Mouse (Mus musculus): ENCODE measurements around the gene Usp7. TPM values are rescaled to one million over a fixed set of nuclear protein-coding genes. Genes with fewer than 3 reads are reported as not detected.
A peak's percentile ranks its signal among the peaks of the same experiment; 100 is the strongest.

The Usp7 gene
- polyA plus RNA-seq, 1 experiment, result 29.8 TPM

DNA sequence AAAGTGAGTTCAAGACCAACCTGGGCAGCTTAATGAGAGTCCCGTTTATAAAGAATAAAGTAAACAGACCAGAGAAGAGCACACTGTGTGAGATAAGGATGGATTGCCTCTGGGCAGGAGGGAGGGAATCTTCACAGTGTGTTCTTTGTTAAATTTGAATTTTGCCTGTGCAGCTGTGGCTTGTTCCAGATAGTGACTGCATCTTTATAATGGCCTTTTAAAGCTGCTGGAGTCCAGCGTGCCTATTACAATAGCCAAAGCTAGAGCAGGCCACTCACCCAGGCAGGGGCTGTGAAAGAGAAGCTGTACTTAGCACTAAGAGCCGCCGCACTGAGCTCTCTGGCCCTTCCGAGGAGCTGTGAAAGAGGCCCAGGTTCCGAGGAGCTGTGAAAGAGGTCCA is 146.6 kb downstream of the Usp7 start:
- WGBS, result 73% methylated on average over 6 of the region's 6 CpGs
- no peak overlapping the region for H3K4me3 ChIP-seq (replicated peaks; ENCODE audit: extremely low read depth, low read depth, low read length)
- DNase-seq, result no peak
- H3K4me1 ChIP-seq (ENCODE audit: control insufficient read depth, insufficient read depth, low read length), result no peaks in the 10 kb centered on the region
- TF ChIP-seq CTCF (IDR thresholded peaks at IDR 0.05; ENCODE audit: insufficient read depth, low read length) (no peak), POLR2A (IDR thresholded peaks at IDR 0.05; ENCODE audit: borderline replicate concordance, extremely low read depth, low read depth, low read length) (no peak)

DNA sequence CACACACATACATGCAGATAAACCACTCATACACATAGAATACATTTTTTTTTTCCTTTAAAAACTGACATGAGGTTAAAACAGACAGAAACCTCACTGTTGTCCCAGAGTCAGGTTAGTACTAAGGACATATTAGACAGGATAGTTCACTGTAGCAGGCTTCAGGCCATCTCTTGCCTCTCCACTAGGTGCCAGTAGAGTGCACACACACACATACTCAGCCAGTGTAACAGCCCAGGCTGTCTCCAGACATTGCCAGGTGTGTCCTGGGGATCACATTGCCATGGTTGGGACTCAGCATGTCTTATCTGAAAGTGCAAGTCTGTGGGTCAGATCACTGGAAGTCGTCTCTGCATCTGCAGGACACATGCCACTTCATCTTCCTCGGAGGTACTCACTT is 148.3 kb downstream of the Usp7 start:
- no peak for DNase-seq
- peak; percentile 89 for TF ChIP-seq CTCF (IDR thresholded peaks at IDR 0.05; ENCODE audit: insufficient read depth, low read length)
- TF ChIP-seq POLR2A (IDR thresholded peaks at IDR 0.05; ENCODE audit: borderline replicate concordance, extremely low read depth, low read depth, low read length), result no peak
- 75% methylated on average over 2 of the region's 2 CpGs for WGBS
- no peaks in the 10 kb centered on the region for H3K4me1 ChIP-seq (ENCODE audit: control insufficient read depth, insufficient read depth, low read length)
- no peak overlapping the region for H3K4me3 ChIP-seq (replicated peaks; ENCODE audit: extremely low read depth, low read depth, low read length)

Other genes with a start within 250 kb of the Usp7 start
- gene Pmm2, start 154.6 kb downstream of the Usp7 start, polyA plus RNA-seq (2012; rRNA removed), result 47.8 and 55.4 TPM in 2 replicates
- gene Tmem186, start 154.6 kb downstream of the Usp7 start, polyA plus RNA-seq (2012; rRNA removed), result 7.7 and 8.2 TPM in 2 replicates
- 89.5 and 94.0 TPM in 2 replicates for gene Carhsp1, start 120.2 kb downstream of the Usp7 start, polyA plus RNA-seq (2012; rRNA removed)
- gene Gm5767, start 111.5 kb downstream of the Usp7 start, polyA plus RNA-seq (2012; rRNA removed), result 0.23 TPM in 1 of 2 replicates, not detected in the other
- 23.2 and 28.6 TPM in 2 replicates for gene 1810013L24Rik, start 37.8 kb upstream of the Usp7 start, polyA plus RNA-seq (2012; rRNA removed)

Measured in lung, adult 2 months (tissue).